Mouse (Mus musculus) embryo, embryonic 10.5 days (tissue): Measurements from ENCODE around the gene Syp.
A peak's percentile ranks its signal among the peaks of the same experiment; 100 is the strongest.

Experiments used
- DNase-seq: peaks from one replicate; pipeline ENCODE4 v3.0.0-alpha.2; 2015; ENCODE audit warnings: low spot score

Gene Syp

DNA sequence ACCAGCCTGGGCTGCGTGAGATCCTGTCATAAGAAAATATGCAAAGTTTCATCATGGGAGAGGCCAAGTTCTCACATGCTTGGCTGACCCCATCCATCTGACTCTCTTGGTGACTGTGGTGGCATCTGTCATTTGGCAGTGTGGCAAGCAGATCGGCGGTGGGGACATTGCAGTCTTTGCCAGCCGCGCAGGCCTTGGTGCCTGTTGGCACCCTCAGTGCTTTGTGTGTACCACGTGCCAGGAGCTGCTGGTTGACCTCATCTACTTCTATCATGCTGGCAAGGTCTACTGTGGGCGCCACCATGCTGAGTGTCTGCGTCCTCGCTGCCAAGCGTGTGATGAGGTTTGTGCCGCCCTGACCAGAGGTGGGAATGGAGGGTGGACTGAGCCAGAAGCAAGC is 26.5 kb downstream of the Syp start:
- no peak for DNase-seq

DNA sequence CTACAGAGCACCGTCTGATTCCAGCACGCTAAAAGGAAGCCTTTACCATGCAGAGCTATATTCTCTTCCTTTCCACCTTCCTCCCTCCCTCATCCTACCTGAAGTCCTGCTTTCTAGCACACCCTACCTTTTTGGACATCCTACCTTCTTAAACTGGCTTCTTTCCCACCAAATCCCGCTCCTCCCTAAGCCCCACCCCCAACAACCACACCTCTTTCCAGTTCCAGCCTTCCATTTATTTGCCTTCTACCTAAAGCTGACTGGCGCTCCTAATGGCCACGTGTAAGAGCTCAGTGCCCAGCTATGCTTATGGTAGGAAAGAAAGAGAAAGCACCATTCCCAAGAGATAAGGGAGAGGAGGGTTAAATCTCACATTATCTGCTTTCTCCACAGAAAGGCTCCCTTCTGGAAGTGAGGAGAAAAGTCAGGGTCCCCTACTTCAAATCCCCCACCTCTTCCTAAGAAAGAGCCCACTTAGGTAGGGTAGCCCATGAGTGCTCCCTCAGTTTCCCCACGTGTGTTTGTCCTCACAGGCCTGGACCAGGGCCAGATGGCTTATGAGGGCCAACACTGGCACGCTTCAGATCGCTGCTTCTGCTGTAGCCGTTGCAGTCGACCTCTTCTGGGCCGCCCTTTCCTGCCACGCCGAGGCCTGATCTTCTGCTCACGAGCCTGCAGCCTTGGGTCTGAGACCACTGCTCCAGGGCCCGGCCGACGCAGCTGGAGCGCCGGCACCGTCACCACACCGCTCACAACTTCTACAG is 27.6 kb downstream of the Syp start:
- no peak for DNase-seq

DNA sequence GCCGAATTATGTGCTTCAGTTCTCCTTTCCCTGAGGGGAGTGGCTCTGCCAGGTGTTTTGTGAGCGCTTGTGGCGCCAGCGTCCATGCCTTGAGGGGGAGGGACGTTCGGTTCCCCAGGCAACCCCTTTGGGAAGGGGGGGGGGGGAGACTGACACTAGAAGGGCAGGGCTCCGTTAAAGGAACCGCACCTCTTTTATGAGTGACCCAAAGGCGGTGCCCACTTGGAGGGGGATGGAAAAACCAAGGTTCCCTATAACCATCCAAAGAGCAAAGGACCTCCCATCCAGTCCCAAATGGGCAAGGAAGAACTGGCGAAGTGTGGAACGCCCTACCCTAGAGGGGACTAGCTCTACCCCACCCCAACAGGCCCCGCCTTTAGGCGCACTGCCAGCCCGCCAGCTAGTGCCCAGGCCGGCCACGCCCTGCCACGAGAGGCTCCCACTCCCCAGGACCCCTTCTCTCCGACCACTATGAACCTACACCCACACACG is 32.2 kb downstream of the Syp start:
- DNase-seq, result peak; percentile 61

DNA sequence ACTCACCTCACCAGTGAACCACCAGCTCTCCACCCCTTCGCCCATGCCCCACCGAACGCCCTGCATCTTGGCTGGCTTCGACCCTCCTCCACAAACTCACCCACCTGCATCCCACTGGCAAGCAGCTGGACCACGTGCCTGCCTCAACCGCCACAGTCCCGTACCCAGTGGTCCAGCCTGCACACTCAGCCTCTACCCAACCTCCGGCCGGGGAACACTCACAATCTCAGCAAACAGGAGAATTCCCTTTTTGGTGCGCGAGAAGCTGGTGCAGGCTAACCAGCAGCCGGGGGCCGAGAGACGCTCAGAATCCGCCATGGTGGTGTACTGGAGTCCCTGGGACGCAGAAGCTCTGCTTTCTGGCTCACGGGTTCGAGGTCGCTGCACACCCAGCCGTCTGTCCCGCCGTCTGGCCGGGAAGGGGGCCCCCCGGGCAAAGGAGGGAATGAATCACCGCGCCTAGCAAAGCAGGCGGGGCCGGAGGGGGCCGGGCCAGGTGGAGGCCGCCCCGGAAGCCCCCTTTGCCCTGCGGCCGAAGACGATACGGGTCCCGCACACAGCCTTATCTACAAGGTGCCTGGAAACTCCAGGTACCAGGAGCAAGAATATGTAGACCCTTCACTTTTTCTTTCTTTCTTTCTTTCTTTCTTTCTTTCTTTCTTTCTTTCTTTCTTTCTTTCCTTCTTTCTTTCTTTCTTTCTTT is 32.8 kb downstream of the Syp start, which contains the start of gene Plp2:
TSS of gene Plp2 (minus strand) at position 470 of the 703 bp plus-strand sequence.
- peak; percentile 23 for DNase-seq

DNA sequence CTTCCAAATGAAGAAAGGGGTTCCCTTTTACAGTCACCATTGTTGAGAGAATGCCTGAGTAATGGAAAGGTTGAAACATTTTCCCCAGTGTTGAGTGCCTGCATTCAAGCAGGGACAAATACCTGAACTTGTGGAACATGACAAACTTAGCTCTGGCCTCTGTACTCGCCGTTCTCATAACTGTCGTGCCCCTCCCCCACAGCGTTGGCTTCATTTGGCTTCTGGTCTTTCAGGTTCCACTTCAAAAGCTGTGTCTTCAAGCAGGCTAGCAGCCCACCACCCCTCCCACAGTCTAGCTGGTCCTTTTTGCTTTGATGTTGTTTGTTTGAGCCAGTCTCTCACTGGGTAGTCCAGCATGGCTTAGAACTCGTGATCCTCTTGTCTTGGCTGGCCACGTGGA is 34.5 kb downstream of the Syp start:
- no peak for DNase-seq

DNA sequence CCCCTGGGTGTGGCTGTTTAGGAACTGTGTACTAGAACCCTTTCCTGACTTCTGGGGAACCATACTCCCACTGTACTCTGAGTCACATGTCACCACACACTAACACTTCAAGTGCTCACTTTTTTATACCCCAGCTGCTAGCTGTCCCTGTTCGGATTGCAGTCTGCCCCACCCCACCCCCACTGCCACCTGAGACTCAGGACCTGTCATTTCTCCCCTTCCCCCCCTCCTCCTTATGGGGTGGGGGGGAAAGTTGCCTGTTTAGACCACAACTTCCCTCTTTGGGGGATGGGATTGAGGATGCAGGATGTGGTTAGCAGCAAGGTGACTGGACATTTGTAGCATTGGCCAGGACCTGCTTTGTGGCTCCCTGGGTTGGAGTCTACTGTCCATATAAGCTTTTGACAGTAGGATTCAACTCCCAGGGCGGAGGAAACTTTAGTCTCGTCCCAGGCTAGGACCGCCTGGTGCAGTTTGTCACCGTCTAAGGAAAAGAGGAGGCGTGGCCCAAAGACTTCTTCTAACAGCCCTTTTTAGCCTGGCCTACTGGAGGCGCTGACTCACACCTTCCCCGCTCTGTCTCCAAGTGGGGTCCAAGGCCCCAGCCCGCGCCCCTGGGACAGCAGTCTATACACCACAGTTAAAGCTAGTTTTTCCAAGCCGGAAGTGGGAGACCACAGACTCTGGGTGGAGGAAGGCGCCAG is 35.5 kb downstream of the Syp start:
- DNase-seq, result peak; percentile 40

DNA sequence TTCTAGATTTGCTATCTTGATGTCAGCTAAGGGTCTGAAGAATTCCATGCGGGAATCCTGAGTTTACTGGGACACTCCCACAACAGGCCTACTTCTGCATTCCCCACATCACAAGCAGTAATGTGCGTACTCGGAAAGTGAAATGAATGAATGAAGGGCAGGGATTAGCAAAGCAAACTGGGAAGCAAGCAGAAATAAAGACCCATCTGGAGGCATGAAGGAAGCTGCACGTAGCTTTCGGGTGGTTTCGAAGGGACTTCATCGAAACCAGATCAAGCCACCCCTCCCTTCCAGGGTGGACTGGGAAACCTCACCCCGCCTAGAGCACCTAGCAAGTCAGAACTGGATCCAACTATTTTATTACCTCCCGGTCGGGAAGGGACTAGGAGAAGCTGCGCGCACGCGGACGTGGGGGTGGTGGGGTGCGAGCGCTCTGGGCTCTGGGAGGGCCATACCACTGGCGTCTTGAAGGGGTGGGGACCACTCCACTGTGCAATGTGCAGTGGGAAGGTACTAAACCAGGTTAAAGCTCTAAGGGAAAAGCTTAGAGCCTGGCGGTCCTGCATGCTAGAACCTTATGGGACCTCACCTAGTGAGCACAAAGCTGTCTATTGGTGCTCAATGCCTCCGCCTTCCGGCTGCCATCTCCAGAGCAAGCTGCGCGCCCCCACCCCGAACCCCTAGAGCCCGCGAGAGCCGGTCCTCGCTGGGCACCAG is 36.2 kb downstream of the Syp start:
- peak; percentile 21 for DNase-seq

DNA sequence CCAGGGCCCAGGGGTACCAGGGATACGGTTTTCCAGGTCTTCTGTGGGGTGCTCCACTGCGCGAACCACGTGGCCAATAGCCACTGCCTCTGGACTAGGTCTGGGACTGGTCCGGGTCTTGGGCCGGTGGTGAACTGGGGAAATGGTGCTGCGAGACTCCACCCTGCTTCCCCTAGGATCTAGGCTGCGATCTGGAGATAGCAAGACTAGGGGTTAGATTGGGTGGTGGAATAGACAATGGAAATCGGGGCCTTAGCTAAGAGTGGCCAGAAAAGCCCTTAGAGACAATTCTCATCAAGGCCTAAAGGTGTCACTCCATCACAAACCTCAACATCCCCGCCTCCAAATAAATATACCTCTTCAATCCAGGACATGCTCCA is 36.7 kb downstream of the Syp start:
- DNase-seq, result no peak

DNA sequence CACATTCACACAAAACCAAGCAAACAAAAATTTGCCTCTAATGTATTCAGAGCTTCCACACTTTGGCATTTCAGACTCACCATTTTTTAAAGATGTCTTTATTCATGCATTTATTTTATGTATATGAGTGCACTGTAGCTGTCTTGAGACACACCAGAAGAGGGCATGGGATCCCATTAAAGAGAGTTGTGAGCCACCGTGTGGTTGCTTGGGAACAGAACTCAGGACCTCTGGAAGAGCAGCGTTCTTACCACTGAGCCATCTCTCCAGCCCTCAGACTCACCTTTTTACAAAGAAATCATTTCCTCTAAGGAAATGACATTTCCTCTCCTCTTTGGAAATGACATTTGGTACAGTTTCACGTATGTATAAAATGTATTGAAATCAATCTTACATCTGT is 40.7 kb downstream of the Syp start:
- no peak for DNase-seq

DNA sequence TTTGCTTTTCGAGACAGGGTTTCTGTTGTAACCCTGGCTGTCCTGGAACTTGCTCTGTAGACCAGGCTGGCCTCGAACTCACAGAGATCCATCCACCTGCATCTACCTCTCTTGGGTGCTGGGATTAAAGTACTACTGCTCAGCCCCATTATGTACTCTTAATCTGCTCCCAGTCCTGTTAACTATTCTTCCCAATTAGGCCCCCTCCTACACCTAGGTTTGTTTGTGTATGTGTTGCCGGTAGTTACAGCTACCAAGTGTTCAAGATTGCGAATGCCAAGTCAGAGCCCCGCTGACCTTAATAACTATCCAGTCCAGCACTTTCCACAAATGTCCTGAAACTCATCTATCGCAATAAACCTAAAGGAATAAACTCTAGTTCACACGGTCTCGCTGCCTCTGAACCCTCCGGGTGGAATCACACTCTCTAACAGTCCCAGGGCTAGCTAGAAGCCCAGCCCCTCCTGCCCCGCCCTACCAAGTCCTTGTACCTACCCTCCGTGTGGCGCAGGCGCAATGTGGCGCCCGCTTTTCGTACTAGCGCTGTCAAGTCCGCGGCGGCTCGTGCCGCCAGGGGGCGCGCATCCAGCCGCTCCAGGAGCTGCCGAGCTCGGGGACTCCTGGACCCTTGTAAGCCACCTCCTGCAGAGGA is 41.3 kb downstream of the Syp start:
- DNase-seq, result peak; percentile 92

DNA sequence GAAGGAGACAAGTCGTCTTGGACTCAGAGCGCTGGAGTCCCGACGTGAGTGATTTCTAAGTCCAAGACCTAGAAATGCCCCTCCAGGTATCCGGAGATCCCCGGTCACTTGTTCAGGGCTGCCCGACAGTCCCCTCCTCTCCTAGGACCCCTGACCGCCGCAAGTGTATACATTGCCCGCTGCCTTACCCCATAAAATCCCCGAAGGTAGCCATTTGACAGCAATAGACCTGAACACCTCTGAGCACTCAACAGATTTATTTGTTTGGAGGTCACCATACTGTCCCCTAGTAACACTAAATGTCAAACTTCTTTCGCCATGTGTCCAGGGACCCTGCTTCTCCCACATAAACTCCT is 41.8 kb downstream of the Syp start:
- no peak for DNase-seq

DNA sequence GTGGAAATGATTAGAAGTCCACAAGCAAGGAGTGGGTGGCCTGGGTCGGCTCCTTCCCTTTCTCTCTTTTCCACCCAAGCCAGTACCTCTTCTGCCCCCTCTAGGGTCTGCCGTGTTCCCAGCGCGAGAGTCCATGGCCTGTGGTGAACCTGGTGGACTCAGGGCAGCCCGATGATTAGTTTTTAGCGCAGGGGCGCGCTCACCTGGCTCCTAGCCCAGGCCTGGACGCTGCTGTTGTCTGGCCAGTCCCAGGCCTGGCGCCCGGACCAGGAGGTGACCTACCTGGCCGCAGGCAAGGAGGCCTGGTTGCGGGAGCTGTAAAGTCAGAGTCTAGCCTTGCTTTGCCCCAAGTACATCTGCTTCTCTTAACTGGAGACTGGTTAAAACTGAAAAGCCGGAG is 42.6 kb downstream of the Syp start, which contains the start of gene Magix:
TSS of gene Magix (minus strand) at position 388 of the 400 bp plus-strand sequence.
- DNase-seq, result no peak

DNA sequence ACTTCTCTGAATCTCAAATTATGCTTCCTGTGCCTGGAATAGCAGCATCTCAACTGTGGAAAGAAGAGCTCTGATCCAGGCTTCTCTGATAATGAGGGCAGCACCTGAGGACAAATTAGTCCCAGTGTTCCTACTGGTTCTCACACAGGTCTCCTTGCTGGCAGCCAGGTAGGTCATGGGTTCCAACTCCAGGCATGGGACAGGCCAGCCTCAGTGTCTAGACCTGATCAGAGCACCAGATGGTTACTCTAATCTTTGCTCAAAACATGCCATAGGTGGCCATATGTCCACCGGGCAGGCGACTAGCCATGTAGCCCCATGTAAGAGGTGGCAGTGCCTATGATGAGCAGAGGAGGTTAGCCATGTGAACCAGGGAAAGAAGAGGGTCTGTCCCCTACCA is 50.0 kb downstream of the Syp start:
- DNase-seq, result no peak

DNA sequence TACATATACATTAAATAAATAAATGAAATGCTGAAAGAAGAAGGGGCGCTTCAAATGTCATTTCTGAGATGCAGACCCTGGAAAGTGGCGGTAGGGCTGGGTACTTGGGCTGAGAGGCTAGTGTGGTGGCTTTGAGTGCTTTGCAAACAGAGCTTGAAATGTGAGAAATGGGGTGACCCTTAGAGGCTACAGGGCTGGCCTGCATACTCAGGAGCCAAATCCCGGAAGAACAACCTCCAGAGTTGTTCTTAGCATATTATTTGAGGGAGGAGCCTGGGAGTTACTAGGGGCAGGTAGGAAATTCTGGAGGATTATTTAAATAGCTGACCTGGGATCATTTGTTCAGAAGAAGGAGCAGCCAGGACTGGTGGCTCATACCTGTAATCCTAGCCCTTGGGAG is 52.2 kb downstream of the Syp start:
- no peak for DNase-seq

DNA sequence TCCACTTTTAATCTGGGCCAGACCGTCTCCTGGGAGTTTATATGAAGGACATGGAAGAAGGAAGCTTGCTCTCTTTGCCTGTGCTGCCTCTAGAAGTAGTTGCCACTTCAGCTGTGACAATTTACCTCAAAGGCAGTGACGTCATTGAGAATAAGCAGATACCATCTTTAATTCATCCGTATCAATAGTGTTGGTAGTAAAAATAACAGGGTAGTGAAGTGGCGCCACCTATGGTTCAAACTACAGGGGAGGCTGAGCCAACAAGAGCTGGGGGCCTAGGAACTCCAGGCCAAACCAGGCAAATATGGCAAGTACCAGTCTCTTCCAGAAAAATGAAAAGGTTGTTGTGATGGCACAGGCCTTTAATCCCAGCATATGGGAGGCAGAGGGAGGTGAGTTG is 54.6 kb downstream of the Syp start:
- DNase-seq, result peak; percentile 43

DNA sequence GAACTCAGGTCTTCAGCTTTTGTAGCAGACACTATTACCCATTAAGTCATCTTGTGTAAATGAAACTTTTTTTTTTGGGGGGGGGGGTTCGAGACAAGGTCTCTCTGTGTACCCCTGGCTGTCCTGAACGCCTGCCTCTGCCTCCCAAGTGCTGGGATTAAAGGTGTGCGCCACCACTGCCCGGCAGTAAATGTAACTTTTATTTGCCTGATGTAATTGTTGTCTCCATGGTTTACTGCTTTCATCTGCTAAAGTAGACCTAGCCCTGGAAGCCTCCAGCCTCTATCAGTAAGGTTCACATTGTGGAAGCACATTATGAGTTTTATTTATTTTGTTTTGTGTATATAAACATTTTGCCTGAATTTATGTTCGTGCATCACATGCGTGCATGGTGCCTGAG is 58.2 kb downstream of the Syp start:
- DNase-seq, result no peak

DNA sequence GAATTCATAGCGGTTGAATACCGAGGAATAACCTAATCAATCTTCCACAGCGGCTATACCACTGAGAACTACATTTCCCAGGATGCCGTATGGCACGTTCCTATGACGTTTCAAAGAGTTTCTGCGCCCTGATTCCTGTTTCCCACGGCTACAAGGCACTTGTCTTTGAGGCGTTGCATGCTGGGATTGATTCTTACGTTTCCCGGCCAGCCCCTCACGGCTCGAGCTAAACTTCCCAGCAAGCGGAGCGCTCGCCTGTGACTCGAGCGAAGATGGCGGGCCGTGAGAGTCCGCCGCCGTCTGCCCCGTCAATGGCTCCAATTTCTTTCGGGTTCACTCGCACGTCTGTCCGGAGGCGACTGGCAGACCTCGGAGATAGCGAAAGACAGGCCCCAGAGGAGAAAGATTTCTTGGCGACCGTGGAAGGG is 58.7 kb downstream of the Syp start, which contains the start of gene Gpkow:
TSS of gene Gpkow (plus strand) at position 178 of the 428 bp plus-strand sequence.
- peak; percentile 94 for DNase-seq
